Mouse (Mus musculus) intestine, embryonic 16.5 days (tissue): ENCODE results near the gene Cacna1a. TPM values are rescaled to one million over a fixed set of nuclear protein-coding genes. Genes with fewer than 3 reads are reported as not detected.

Experiments used
- ATAC-seq: fragments of 200-750 bp; cut with Nextera tagmentation; 2 replicates; pipeline ENCODE4 v1.8.0; 2017; ENCODE audit warnings: moderate TSS enrichment, moderate library complexity
- H3K27ac ChIP-seq: fragments of 300-500 bp; sonication (generic); 2 replicates; pipeline ENCODE4 v1.5.1; 2014; ENCODE audit warnings: mild to moderate bottlenecking, low read length
- H3K27me3 ChIP-seq: fragments of 300-500 bp; sonication (generic); replicated peaks from 2 replicates; pipeline ENCODE4 v1.6.1; 2014; ENCODE audit warnings: low read length, control low read depth, mixed read lengths; ENCODE audit not compliant: control insufficient read depth, insufficient read depth
- H3K36me3 ChIP-seq: fragments of 300-500 bp; sonication (generic); 2 replicates; pipeline ENCODE4 v1.6.1; 2014; ENCODE audit warnings: low read length, control low read depth; ENCODE audit not compliant: control insufficient read depth, insufficient read depth
- H3K4me1 ChIP-seq: fragments of 300-500 bp; sonication (generic); 2 replicates; pipeline ENCODE4 v1.6.1; 2014; ENCODE audit warnings: low read length, control low read depth, mixed read lengths; ENCODE audit not compliant: control insufficient read depth, insufficient read depth
- H3K4me2 ChIP-seq: fragments of 300-500 bp; sonication (generic); 2 replicates; pipeline ENCODE4 v1.6.1; 2014; ENCODE audit warnings: low read depth, low read length, control low read depth
- H3K4me3 ChIP-seq: fragments of 300-500 bp; sonication (generic); 2 replicates; pipeline ENCODE4 v1.5.1; 2014; ENCODE audit warnings: mild to moderate bottlenecking, low read length
- H3K9ac ChIP-seq: fragments of 300-500 bp; sonication (generic); 2 replicates; pipeline ENCODE4 v1.6.1; 2014; ENCODE audit warnings: low read depth, low read length
- H3K9me3 ChIP-seq: fragments of 300-500 bp; sonication (generic); 2 replicates; pipeline ENCODE4 v1.6.1; 2016; ENCODE audit warnings: low read length, control low read depth; ENCODE audit not compliant: control insufficient read depth
- WGBS: fragments of 180-500 bp; shearing (Covaris S2); extraction: QIAGEN DNeasy Blood & Tissue Kit; methylation state at CpG from one replicate; pipeline ENCODE4 v1.1.7; 2014; 5-methylcytosine and 5-hydroxymethylcytosine counted together
- polyA plus RNA-seq: library from polyadenylated mRNA; unstranded; fragments of >200 nt; fragmentation: Nextera tagmentation; extraction: Ambion mirVana; gene quantifications from 2 replicates; pipeline ENCODE4 v1.2.1, GENCODE M21; 2015

Cacna1a gene
- polyA plus RNA-seq, 1 experiment from 2014 or later = 2.5 TPM

- no peak; the same call in 1 of the 2 replicates for ATAC-seq
- no peak overlapping the region for H3K4me2 ChIP-seq
- H3K4me3 ChIP-seq = no peak overlapping the region
- H3K27ac ChIP-seq = no peak overlapping the region
- no peaks in the 10 kb centered on the region for H3K36me3 ChIP-seq
- no peaks in the 10 kb centered on the region for H3K9me3 ChIP-seq
- H3K27me3 ChIP-seq = no peaks in the 10 kb centered on the region
- H3K9ac ChIP-seq = no peak overlapping the region
- 31% methylated on average over 6 of the region's 6 CpGs for WGBS
- no peaks in the 10 kb centered on the region for H3K4me1 ChIP-seq
Observed at GRCm38 (mm10) chr8:84454532-84454931, 66.3 kb downstream of the Cacna1a start.

DNA sequence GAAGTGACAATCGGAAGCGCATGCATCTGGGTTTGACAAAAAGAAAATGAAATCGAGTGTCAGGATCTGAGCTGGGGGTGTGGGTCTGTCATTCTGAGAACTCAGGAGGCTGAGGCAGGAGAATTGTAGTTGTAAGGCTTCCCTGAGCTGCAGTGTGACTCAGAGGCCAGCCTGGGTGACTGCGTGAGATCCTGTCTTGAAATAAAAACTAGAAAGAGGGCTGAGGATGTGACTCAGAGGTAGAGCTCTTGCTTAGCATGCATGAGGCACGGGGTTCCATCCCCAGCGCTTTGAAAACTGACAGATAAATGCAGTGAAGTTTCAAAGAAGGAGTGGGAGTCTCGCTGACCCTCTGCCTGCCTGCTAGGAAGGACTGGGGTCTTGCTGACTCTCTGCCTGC is 70.6 kb downstream of the Cacna1a start:
- no peak overlapping the region for H3K4me3 ChIP-seq
- ATAC-seq = no peak
- 63% methylated on average over 7 of the region's 7 CpGs for WGBS
- H3K4me1 ChIP-seq = no peaks in the 10 kb centered on the region
- no peak overlapping the region for H3K27ac ChIP-seq
- H3K9me3 ChIP-seq = 0 out of 2 replicates have a peak, but pooled peaks cover 4% of the 10 kb centered on the region
- no peak overlapping the region for H3K4me2 ChIP-seq
- H3K9ac ChIP-seq = no peak overlapping the region
- no peaks in the 10 kb centered on the region for H3K27me3 ChIP-seq
- no peaks in the 10 kb centered on the region for H3K36me3 ChIP-seq

DNA sequence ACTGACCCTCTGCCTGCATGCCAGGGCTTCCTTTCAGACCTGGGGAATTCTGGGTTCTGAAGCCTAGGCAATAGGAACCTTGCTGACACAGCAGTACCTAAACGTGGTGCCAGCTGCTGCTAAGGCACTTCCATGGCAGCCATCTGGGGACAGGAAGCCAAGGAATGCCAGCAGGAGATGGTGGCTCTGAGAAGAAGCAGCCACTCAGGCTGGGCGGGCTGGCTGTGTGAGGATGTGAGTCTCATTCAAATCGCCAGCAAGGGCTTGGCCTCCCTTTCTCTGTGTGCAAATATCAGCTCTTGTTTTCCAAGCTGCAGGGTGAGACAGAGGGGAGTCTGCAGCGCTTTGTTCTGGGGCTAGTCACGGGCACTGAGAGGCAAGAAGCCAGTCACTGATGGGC is 71.0 kb downstream of the Cacna1a start:
- Histone ChIP-seq H3K27me3 (no peaks in the 10 kb centered on the region), H3K9me3 (0 out of 2 replicates have a peak, but pooled peaks cover 4% of the 10 kb centered on the region), H3K4me3 (no peak overlapping the region), H3K4me1 (no peaks in the 10 kb centered on the region), H3K9ac (no peak overlapping the region), H3K4me2 (no peak overlapping the region), H3K27ac (no peak overlapping the region), H3K36me3 (no peaks in the 10 kb centered on the region)
- WGBS = 39% methylated on average over 5 of the region's 5 CpGs
- no peak for ATAC-seq

- Histone ChIP-seq H3K4me1 (no peaks in the 10 kb centered on the region), H3K9me3 (0 out of 2 replicates have a peak, but pooled peaks cover 4% of the 10 kb centered on the region), H3K36me3 (no peaks in the 10 kb centered on the region), H3K27ac (no peak overlapping the region), H3K27me3 (no peaks in the 10 kb centered on the region), H3K4me3 (no peak overlapping the region), H3K4me2 (no peak overlapping the region), H3K9ac (no peak overlapping the region)
- no peak for ATAC-seq
- 51% methylated on average over 2 of the region's 2 CpGs for WGBS
Observed at GRCm38 (mm10) chr8:84460698-84461097, 72.5 kb downstream of the Cacna1a start.

GRCm38 (mm10) chr8:84466932-84467331 is 78.7 kb downstream of the Cacna1a start:
- WGBS = 50% methylated on average over 1 of the region's 1 CpGs
- no peaks in the 10 kb centered on the region for H3K9me3 ChIP-seq
- H3K27me3 ChIP-seq = no peaks in the 10 kb centered on the region
- no peak overlapping the region for H3K4me2 ChIP-seq
- no peaks in the 10 kb centered on the region for H3K4me1 ChIP-seq
- no peak overlapping the region for H3K27ac ChIP-seq
- no peaks in the 10 kb centered on the region for H3K36me3 ChIP-seq
- no peak for ATAC-seq
- no peak overlapping the region for H3K4me3 ChIP-seq
- no peak overlapping the region for H3K9ac ChIP-seq

DNA sequence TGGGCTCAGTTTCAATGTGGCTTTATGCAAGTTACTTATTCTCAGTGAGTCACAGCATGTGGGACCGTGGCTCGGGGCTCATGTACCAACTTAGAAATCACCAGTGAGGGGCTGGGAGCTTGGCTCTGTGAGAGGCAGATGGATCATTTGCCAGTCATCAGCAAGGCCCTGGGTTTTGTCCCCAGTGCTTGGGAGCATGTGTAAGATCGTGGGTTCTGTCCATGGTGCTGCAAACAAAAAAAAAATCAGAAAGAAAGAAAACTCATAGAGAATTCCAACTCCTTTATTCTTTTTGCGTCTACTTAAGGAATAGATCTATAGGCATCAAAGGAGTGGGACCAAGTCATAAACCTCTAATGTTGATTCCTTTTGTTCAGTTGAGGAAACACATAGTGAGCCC is 80.8 kb downstream of the Cacna1a start:
- no peak overlapping the region for H3K4me2 ChIP-seq
- H3K9ac ChIP-seq = no peak overlapping the region
- WGBS = 78% methylated on average over 4 of the region's 4 CpGs
- no peaks in the 10 kb centered on the region for H3K9me3 ChIP-seq
- H3K27ac ChIP-seq = no peak overlapping the region
- no peak overlapping the region for H3K4me3 ChIP-seq
- no peaks in the 10 kb centered on the region for H3K36me3 ChIP-seq
- H3K4me1 ChIP-seq = no peaks in the 10 kb centered on the region
- ATAC-seq = no peak
- H3K27me3 ChIP-seq = no peaks in the 10 kb centered on the region

DNA sequence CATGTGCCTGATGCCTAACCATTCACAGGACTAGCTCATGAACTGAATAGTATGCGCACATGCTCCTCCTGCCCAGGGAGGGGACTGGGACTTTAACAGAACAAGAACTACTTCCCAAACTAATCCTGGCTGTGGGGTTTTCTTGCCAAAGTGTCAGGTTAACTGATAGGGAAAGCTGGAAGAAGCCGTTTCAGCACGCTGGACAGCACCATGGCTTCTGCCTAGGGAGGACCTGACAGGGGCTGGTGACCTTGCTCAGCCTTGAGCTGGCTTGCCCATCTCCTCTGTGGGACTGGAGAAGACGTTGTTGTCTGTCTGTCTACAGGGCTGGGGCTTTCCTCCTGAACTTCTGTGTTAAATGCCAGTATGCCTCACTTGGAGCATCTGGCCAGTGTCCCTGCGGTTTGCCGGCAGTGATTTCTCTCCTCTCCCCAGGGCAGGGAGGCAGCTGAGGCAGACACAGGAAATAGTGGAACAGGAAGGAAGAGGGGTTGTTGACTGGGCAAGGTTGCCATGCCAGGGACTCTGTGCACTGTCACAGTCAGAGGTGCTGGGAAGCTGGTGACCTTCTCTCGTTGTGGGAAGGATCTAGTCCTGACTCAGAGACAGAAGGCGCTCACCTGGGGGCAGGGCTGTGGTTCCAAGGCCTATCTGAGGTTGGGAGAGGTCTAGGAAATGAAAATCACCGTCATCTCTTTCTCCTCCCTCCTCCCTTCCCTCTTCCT is 83.2 kb downstream of the Cacna1a start:
- H3K27ac ChIP-seq = no peak overlapping the region
- WGBS = 47% methylated on average over 9 of the region's 9 CpGs
- H3K4me3 ChIP-seq = no peak overlapping the region
- no peaks in the 10 kb centered on the region for H3K4me1 ChIP-seq
- H3K36me3 ChIP-seq = no peaks in the 10 kb centered on the region
- H3K9me3 ChIP-seq = no peaks in the 10 kb centered on the region
- ATAC-seq = no peak
- H3K4me2 ChIP-seq = no peak overlapping the region
- H3K27me3 ChIP-seq = no peaks in the 10 kb centered on the region
- no peak overlapping the region for H3K9ac ChIP-seq

- H3K36me3 ChIP-seq = no peaks in the 10 kb centered on the region
- H3K4me2 ChIP-seq = no peak overlapping the region
- no peaks in the 10 kb centered on the region for H3K27me3 ChIP-seq
- no peaks in the 10 kb centered on the region for H3K4me1 ChIP-seq
- H3K9ac ChIP-seq = no peak overlapping the region
- WGBS = 96% methylated on average over 1 of the region's 1 CpGs
- no peak overlapping the region for H3K4me3 ChIP-seq
- H3K27ac ChIP-seq = no peak overlapping the region
- no peak for ATAC-seq
- H3K9me3 ChIP-seq = no peaks in the 10 kb centered on the region
Observed at GRCm38 (mm10) chr8:84474456-84474855, 86.2 kb downstream of the Cacna1a start.

GRCm38 (mm10) chr8:84477341-84477740 is 89.1 kb downstream of the Cacna1a start:
- ATAC-seq = no peak
- Histone ChIP-seq H3K4me1 (no peaks in the 10 kb centered on the region), H3K9me3 (no peaks in the 10 kb centered on the region), H3K9ac (no peak overlapping the region), H3K4me2 (no peak overlapping the region), H3K27ac (no peak overlapping the region), H3K4me3 (no peak overlapping the region), H3K27me3 (no peaks in the 10 kb centered on the region), H3K36me3 (no peaks in the 10 kb centered on the region)
- 82% methylated on average over 3 of the region's 3 CpGs for WGBS

DNA sequence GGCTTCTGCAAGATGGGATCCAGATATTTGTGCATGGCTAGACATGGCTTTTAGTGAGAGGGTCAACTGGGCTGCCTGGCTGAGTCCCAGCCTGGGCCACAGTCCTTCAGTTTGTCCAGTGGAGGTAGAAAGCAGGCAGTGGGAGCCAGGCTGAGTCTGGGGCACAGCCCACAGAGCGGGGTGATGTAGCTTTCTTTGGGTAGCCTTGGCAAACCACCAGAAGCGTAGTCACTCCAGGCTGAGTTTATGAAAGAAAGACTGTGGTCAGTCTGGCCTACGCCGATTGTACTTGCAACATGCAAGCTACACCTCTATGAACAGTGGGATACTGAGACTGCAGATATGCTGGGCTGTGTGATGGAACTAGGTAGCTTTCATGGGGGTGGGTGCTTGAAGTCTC is 94.8 kb downstream of the Cacna1a start:
- Histone ChIP-seq H3K9ac (no peak overlapping the region), H3K4me3 (no peak overlapping the region), H3K4me1 (no peaks in the 10 kb centered on the region), H3K36me3 (no peaks in the 10 kb centered on the region), H3K4me2 (no peak overlapping the region), H3K27me3 (no peaks in the 10 kb centered on the region), H3K27ac (no peak overlapping the region), H3K9me3 (no peaks in the 10 kb centered on the region)
- 94% methylated on average over 4 of the region's 4 CpGs for WGBS
- ATAC-seq = no peak
